Mouse (Mus musculus) heart, adult 18-20 months (tissue): ENCODE measurements around the gene Gpr108. TPM values are rescaled to one million over a fixed set of nuclear protein-coding genes. Genes with fewer than 3 reads are reported as not detected.

Experiments used
- DNase-seq, 2 experiments: peaks; one replicate each; pipeline ENCODE4 v3.0.0; 2021 to 2022; ENCODE audit warnings: mixed read lengths in 1 of 2
- total RNA-seq, 2 experiments: library from RNA; stranded (reverse); gene quantifications; 2 replicates each; pipeline ENCODE4 v1.2.3; 2021

The Gpr108 gene
- total RNA-seq, 2 experiments from 2014 or later = 24.4 to 30.0 TPM

DNA sequence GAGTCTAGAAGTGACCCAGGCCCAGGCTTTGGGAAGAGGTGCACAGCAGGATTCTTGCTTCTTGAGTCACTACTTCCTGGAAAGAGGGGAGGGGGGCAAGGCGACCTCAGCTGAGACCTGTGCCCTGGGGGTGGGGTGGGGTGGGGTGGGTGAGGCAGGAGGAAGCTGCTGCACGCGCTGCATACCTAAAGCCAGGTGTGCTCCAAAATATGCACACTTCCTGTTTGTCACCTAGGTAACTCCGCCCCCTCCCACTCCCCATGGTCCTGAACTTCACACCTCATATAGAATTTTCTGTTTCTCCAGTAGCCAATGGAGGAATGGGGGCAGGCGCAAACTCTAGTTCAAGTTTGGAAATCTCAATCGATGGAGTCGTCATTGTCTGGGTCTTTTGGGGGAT is 25.6 kb upstream of the Gpr108 start:
- DNase-seq = no peak

DNA sequence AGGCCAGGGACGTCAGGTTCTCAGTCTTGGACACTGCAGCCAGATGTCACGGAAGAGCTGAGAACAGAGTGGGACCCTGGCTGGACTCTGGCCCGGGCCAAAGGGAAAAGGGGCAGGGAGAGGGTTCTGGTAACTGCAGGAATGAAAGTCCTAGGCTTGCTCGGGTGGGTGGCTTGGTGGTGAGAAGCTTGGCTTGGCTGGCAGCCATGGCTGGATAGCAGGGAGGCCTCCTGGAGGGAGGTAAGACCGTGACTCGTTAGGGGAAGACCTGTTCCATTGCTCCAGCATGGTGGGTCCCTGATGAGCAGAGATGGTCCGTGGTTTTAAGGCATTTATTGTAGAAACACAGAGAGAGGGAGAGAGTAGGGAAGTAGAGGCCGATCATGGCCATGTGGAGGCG is 23.1 kb upstream of the Gpr108 start:
- no peak for DNase-seq

- peak; percentile 69 to 77 for DNase-seq
Observed at GRCm38 (mm10) chr17:57267556-57268126, 19.4 kb upstream of the Gpr108 start.

DNA sequence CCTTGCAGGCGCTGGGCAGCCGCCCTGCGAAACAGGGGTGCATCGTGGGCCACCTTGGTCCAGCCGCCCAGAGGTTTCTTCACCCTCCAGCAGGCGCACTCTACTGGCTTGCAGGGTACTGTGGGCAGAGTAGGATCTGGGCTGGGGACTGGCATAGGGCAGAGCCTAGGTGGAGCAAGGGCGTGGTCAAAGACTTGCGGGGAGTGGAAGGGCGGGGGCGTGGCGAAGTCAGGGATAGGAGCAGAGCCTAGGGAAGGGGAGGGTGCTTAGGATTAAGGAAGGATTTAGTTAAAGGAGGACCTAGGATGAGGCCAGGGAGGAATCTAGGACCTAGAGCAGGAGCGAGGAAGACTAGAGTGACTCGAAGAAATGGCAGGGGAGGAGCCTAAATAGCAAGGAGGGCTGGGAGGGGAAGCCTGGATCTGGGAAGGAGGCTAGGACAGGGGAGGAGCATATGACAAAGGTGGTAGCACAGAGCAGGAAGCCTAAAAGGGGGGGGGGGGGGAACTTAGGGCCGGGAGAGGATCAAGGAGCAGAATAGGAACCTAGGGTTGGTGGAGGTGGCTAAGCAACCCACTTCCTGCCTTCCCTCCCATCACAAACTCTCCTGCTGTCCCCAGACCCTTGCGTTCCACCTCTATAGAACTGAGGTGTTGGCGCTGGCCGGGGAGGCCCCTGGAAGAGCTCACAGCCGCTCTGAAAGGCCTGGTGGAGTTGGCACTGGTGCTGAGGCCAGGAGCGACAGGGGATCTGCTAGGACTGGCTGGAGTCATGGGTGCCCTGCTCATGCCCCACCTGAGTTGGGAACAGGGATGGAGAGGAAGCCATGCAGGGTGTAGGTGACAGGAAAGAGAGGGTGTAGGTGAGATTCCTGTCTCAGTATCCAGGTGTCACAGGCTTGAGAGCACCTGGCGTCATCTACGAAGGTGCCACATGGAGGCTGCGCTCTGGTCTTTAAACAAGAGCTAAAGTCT is 17.0 kb upstream of the Gpr108 start:
- DNase-seq = peak; percentile 80 to 88

DNA sequence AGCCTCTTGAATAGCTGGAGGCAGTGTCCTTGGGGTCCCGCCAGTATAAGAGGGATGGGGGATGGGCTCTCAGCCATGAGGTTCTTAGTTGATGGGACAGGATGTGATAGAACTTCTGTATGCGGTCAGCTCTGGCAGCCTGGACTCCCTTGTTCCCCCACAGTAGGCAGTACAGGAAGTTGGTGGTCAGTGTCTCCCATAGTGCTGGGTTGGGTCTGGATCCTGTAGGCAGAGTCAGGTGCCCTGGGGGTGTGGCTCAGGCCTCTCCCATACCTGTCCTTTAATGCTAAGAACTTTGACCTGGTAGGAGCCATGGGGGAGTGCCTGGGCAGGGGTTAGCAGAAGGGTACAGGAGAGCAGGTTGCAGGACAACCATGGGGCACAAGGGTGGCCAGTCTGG is 15.9 kb upstream of the Gpr108 start:
- no peak for DNase-seq

- no peak for DNase-seq
Observed at GRCm38 (mm10) chr17:57262901-57263550, 14.8 kb upstream of the Gpr108 start.

- no peak for DNase-seq
Observed at GRCm38 (mm10) chr17:57261796-57262195, 13.6 kb upstream of the Gpr108 start.

- DNase-seq = no peak
Observed at GRCm38 (mm10) chr17:57261286-57261685, 13.0 kb upstream of the Gpr108 start.

DNA sequence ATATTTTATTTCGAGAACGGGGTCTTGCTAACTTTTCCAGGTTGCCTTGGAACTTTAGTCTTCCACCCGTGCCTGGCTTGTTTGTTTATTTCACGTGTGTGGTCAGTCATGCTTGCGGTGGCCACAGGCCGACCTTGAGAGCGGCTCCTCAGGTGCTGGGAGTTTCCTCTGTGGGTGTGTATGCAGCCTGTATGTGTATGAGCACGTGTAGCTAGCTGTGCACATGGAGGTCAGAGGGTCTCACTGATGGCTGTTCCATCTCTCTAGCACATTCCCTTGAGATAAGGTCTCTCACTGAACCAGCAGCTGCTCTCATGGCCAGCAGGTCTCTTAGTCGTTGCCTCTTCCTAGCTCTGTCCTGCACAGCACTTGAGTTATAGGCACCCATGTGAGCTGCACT is 12.1 kb upstream of the Gpr108 start:
- DNase-seq = no peak

DNA sequence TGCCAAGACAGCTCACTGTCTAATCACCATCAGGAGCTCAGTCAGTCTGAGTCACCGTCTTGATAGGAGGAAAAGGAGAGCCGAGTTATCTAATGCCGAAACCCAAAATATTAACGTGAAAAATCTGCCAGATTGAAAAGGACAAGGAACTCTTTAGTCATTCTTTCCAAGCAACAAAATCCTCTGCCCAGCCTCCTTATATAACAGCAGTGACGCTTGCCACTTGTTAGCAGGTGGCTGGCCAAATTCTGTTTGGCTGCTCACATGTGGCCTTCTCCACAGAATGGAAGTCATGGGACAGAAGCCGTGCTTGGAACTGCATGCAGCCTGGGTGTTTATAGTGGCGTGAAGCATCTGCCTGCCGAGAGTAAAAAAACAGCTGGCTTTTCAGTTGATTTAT is 11.5 kb upstream of the Gpr108 start:
- DNase-seq = peak; percentile 83 to 85

GRCm38 (mm10) chr17:57258191-57258590 is 9.9 kb upstream of the Gpr108 start:
- DNase-seq = no peak

GRCm38 (mm10) chr17:57256921-57257485 is 8.8 kb upstream of the Gpr108 start:
- no peak for DNase-seq

DNA sequence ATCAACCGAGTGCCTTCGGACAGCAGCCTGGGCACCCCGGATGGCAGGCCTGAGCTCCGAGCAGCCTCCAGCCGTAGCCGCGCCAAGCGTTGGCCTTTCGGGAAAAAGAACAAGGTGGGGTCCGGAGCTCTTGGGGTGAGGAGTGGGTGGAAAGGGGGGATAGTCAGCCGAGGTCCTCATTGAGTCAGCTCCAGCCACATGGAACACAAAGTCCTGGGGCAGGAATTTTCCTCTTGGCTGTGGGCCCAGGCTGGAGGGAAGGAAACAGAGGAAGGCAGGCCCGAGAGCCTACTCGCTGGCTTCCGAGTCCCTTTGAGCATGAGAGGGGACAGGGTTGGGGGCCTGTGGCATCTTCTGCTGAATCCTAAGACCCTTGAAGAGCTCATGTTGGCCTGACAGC is 7.1 kb upstream of the Gpr108 start:
- peak; percentile 76 to 79 for DNase-seq

DNA sequence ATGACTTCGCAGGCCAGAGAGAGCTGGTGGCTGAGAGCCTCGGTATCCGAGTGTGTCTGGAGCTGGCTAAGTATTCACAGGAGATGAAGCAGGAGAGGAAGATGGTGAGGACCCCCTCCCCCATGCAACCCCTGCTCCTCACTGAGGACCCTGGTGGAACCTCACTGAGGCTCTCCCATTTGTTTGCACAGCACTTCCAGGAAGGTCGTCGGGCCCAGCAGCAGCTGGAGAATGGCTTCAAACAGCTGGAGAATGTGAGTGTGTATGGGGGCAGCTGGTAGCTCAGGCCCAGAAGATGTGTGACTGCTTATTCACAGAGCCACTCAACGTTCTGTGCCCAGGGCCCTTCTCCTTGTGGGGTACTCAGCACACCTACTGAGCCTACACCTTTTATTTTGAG is 5.1 kb upstream of the Gpr108 start:
- no peak for DNase-seq

GRCm38 (mm10) chr17:57251431-57251830 is 3.2 kb upstream of the Gpr108 start:
- DNase-seq = no peak

GRCm38 (mm10) chr17:57250461-57251160 is 2.4 kb upstream of the Gpr108 start:
- peak; percentile 84 to 87 for DNase-seq

DNA sequence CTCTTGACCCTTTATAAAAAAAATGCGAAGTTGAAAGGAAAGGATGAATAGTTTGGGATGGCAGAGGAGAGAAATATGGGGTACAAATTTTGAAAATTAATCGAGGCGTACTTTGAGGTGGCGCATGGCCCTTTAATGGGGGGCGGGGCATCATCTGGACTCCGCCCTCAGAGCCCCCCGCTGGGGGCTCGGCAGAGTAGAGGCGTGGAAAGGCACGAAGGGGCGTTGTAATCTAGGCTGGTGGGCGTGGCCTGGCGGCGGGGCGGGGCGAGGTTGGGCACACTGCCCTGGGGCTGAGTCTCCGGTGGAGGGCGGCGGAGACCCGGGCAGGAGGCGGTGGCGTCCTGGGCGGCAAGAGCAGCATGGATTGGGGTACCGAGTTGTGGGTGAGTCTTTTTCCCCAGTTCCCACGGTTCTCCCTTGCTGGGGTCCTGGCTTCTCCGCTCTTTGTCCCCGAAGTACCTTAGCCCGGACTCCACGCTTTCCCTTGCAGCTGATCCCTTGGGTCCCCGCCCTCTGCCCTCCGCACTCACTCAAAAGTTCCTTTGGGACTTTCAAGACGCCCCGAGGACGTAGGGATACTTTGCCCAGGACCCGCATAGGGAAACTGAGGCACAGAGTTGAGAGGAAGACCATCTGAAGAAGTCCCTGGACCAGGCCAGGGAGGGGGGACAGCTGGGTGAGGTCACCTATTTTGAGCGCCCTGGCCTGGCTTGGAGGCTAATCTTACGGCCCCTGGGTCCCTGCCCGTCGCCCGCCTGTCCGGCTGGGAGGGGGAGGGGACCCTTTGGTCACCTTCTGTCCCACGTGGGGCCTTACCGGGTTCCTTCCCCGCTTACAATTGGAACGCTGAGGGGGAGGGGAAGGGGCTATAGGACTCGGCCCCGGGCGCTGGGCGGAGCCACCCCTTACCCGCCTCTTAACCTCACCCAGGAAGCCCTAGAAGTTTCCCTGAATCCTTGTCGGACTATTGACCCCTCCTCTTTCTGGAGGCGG is 1.2 kb upstream of the Gpr108 start, which contains the start of gene Trip10:
Trip10 (plus strand) TSS at position 270 of the 996 bp plus-strand sequence.
- DNase-seq = peak; percentile 97 to 100

- DNase-seq = peak in 1 of 2 experiments; percentile 26
Observed at GRCm38 (mm10) chr17:57248771-57249170, 525 bp upstream of the Gpr108 start.

- peak; percentile 97 to 99 for DNase-seq
Observed at GRCm38 (mm10) chr17:57247393-57248200, 649 bp downstream of the Gpr108 start.
